Mouse (Mus musculus) limb, embryonic 12.5 days (tissue): ENCODE data around the gene Gm43951. TPM values are rescaled to one million over a fixed set of nuclear protein-coding genes. Genes with fewer than 3 reads are reported as not detected.
A peak's percentile ranks its signal among the peaks of the same experiment; 100 is the strongest.

Experiments used
- ATAC-seq: fragments of 200-750 bp; cut with Nextera tagmentation; 2 replicates; pipeline ENCODE4 v1.8.0; 2017; ENCODE audit warnings: low read depth, moderate TSS enrichment; ENCODE audit not compliant: insufficient number of reproducible peaks, insufficient read depth, low FRiP score, low TSS enrichment
- H3K27ac ChIP-seq: fragments of 300-500 bp; sonication (generic); 2 replicates; pipeline ENCODE4 v1.5.1; 2016; ENCODE audit warnings: mild to moderate bottlenecking, moderate library complexity
- H3K27me3 ChIP-seq: fragments of 300-500 bp; sonication (generic); 2 replicates; pipeline ENCODE4 v1.6.1; 2016; ENCODE audit warnings: mild to moderate bottlenecking, moderate library complexity
- H3K36me3 ChIP-seq: fragments of 300-500 bp; sonication (generic); 2 replicates; pipeline ENCODE4 v1.6.1; 2016; ENCODE audit warnings: mild to moderate bottlenecking, moderate library complexity
- H3K4me1 ChIP-seq: fragments of 300-500 bp; sonication (generic); replicated peaks from 2 replicates; pipeline ENCODE4 v1.6.1; 2016
- H3K4me2 ChIP-seq: fragments of 300-500 bp; sonication (generic); 2 replicates; pipeline ENCODE4 v1.6.1; 2016; ENCODE audit warnings: mild to moderate bottlenecking, moderate library complexity
- H3K4me3 ChIP-seq: fragments of 300-500 bp; sonication (generic); replicated peaks from 2 replicates; pipeline ENCODE4 v1.5.1; 2016; ENCODE audit warnings: mild to moderate bottlenecking
- H3K9ac ChIP-seq: fragments of 300-500 bp; sonication (generic); replicated peaks from 2 replicates; pipeline ENCODE4 v1.6.1; 2016; ENCODE audit warnings: mild to moderate bottlenecking, moderate library complexity
- H3K9me3 ChIP-seq: fragments of 300-500 bp; sonication (generic); 2 replicates; pipeline ENCODE4 v1.6.1; 2016; ENCODE audit warnings: mild to moderate bottlenecking, moderate library complexity
- WGBS: fragments of 180-500 bp; shearing (Covaris S2); methylation state at CpG from one replicate; pipeline ENCODE4 v1.1.7; 2016; 5-methylcytosine and 5-hydroxymethylcytosine counted together
- polyA plus RNA-seq: library from polyadenylated mRNA; unstranded; fragments of >200 nt; fragmentation: Nextera tagmentation; extraction: Ambion mirVana; gene quantifications from 2 replicates; pipeline ENCODE4 v1.2.1, GENCODE M21; 2016

The Gm43951 gene
- polyA plus RNA-seq, 1 experiment from 2014 or later: 0.81 TPM

DNA sequence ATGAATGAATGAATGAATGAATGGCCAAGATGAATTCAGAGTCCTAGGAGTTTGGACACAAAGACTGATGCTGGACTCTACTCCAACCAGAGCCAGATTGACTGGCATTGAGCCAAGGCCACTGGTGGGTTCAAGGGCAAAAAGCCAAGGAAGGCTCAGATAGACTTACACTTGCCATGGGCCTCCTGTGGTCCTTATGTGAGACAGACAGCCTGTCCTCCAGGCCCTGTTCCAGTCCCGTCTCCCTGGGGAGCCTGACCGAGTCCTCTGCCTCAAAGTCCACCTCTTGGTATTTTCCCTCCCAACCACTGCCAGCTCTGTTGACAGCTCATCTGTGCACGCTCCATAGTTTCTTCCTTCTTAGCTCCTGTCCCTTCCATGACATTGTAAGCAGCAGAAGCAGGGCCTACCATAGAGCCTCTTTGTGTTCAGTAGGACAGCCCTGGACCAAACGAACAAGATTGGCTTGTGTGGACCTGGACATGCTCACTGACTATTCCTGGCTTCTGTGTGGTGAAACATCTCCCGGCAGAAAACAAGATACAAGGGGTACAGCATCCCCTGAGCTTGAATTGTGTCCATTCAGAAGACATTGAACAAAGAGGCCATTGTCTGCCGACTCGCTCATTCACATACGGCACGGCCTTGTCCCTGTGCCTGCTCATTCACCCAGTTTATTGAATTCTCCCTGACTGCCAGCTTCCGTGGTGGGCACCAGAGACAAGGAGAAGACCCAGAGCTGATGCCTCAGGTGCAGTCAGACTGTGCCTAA is 19.6 kb upstream of the Gm43951 start:
- no peaks in the 10 kb centered on the region for H3K36me3 ChIP-seq
- H3K9me3 ChIP-seq: no peaks in the 10 kb centered on the region
- H3K4me3 ChIP-seq: no peak overlapping the region
- 85% methylated on average over 10 of the region's 10 CpGs for WGBS
- ATAC-seq: no peak
- no peak overlapping the region for H3K27ac ChIP-seq
- H3K4me1 ChIP-seq: no peaks in the 10 kb centered on the region
- no peaks in the 10 kb centered on the region for H3K27me3 ChIP-seq
- no peak overlapping the region for H3K4me2 ChIP-seq
- no peak overlapping the region for H3K9ac ChIP-seq

DNA sequence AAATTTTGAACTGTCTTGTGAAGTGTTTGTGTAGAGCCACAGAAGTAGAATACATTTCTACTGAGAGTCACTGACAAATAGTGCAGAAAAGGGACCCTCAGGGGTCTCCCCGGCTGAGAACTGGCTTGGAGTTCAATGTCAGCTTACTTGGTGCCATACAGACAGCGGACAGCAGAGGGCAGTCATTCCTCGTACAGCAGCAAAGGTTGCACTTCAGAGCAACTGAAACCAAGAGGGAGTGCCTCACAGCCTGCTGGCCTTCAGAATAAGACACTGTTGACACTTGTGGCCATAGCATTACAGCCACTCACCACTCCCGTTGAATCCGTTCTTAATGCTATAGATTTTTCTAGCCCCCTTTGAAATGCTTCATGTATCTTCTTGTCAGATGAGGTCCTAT is 18.2 kb upstream of the Gm43951 start:
- Histone ChIP-seq H3K4me3 (no peak overlapping the region), H3K4me2 (no peak overlapping the region), H3K9me3 (no peaks in the 10 kb centered on the region), H3K36me3 (no peaks in the 10 kb centered on the region), H3K9ac (no peak overlapping the region), H3K27me3 (no peaks in the 10 kb centered on the region), H3K27ac (no peak overlapping the region), H3K4me1 (no peaks in the 10 kb centered on the region)
- no peak for ATAC-seq
- 19% methylated on average over 5 of the region's 5 CpGs for WGBS

DNA sequence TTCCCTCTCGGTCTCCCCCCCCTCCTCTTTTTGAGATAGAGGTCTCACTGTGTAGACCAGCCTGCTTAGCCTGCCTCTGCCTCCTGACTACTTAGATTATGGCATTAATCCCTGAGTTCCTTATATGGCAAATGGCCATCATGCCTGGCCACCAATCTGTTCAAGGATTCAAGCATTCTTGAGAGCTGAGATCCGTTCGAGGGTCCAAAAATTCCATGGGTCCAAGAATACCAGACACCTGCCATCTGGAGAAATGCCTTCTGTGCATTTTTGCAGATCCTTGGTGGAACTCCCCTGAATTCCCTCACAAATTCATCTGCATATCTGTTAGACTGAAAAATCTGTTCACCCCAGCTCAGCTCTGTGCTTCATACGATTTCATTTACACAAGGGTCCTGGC is 16.8 kb upstream of the Gm43951 start:
- no peak overlapping the region for H3K27ac ChIP-seq
- no peaks in the 10 kb centered on the region for H3K27me3 ChIP-seq
- H3K4me1 ChIP-seq: no peaks in the 10 kb centered on the region
- no peak overlapping the region for H3K4me3 ChIP-seq
- H3K4me2 ChIP-seq: no peak overlapping the region
- H3K9me3 ChIP-seq: no peaks in the 10 kb centered on the region
- WGBS: 81% methylated on average over 4 of the region's 4 CpGs
- H3K36me3 ChIP-seq: no peaks in the 10 kb centered on the region
- no peak for ATAC-seq
- no peak overlapping the region for H3K9ac ChIP-seq

DNA sequence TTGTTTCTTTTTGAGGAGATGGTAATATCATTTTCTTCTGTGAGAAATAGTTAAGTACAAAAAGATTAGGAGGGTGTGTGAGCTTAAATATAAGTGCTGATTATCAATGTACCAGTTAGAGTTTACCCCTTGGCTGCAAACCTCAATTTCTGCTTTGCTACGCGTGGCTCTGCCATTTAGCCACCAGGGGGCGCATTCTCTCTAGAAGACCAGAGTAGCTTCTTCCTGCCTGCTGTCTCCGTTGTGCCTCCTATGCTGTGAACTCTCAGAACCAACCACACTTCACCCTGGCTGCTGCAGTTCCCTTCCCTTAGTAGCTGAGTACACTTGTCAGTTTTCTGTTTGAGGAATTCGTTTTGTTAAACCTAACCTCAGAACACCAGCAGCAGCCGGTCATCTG is 14.6 kb upstream of the Gm43951 start:
- Histone ChIP-seq H3K27me3 (no peaks in the 10 kb centered on the region), H3K4me3 (no peak overlapping the region), H3K9ac (no peak overlapping the region), H3K27ac (no peak overlapping the region), H3K4me2 (no peak overlapping the region), H3K36me3 (no peaks in the 10 kb centered on the region), H3K4me1 (peaks cover 6% of the 10 kb centered on the region; the same call in 1 of the 2 replicates), H3K9me3 (no peaks in the 10 kb centered on the region)
- no peak for ATAC-seq
- WGBS: 17% methylated on average over 6 of the region's 6 CpGs

- H3K9me3 ChIP-seq: no peaks in the 10 kb centered on the region
- peaks cover 3% of the 10 kb centered on the region; the same call in 1 of the 2 replicates for H3K36me3 ChIP-seq
- WGBS: 91% methylated on average over 5 of the region's 5 CpGs
- H3K27me3 ChIP-seq: no peaks in the 10 kb centered on the region
- H3K9ac ChIP-seq: no peak overlapping the region
- no peak overlapping the region for H3K4me2 ChIP-seq
- H3K4me3 ChIP-seq: no peak overlapping the region
- H3K27ac ChIP-seq: no peak overlapping the region
- peaks cover 12% of the 10 kb centered on the region for H3K4me1 ChIP-seq
- ATAC-seq: no peak
These were observed 10.5 kb upstream of the Gm43951 start for GRCm38 (mm10) chr11:72217116-72217515.

- 4% methylated on average over 29 of the region's 29 CpGs for WGBS
- ATAC-seq: peak; percentile 60
- H3K4me1 ChIP-seq: peaks cover 12% of the 10 kb centered on the region
These were observed 8.8 kb upstream of the Gm43951 start, which contains the start of gene Med31 for GRCm38 (mm10) chr11:72215410-72215797. Gene Med31 (minus strand): TSS chr11:72215592.

DNA sequence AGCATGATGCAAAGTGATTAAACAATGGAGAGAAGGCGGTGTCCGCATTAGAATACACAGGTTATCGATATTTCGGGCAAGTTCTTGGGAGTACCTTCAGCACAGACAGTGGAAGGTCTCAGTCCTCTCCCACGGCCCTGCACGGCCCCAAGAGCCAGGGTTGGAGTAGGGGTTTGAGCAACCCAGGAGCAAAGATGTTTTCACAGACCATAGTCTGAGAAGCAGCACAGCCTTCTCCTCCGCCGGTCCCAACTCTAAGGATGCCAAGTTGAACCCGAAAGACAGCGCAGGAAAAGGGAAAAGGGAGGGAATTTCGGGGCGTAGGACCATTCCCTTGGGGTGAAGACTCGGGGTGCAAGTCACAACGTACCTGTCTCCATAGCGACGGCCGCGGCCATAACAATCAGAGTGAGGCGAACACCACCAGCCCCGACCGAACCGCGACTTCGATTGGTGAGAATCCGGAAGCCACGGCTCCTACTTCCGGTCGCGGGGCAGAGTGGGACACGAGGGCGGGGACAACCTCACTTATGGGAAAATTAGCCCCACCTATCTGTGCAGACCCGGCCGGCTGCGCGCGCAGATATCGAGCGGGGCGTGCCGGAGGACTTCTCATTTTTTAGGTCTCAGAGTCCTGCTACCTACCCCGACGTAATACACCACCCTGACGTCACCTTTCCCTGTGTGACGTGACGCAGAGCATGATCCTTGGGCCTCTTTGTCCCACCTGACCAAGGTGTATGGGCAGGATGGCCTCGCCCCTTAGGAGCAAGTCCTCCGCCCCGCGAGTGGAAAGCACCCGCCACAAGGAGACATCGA is 8.2 kb upstream of the Gm43951 start:
- Histone ChIP-seq H3K9me3 (no peaks in the 10 kb centered on the region), H3K4me3 (peak overlapping the region; percentile 66), H3K9ac (peak overlapping the region; percentile 76), H3K27me3 (no peaks in the 10 kb centered on the region), H3K27ac (peak overlapping the region; percentile 60), H3K36me3 (peaks cover 25% of the 10 kb centered on the region), H3K4me1 (peaks cover 12% of the 10 kb centered on the region), H3K4me2 (peak overlapping the region; percentile 88)
- peak; percentile 92 for ATAC-seq
- WGBS: 2% methylated on average over 51 of the region's 51 CpGs

More at GRCm38 (mm10) chr11:72215410-72215797, 8.8 kb upstream of the Gm43951 start, which contains the start of gene Med31:
- Histone ChIP-seq H3K4me2 (peak within 1 kb of the TSS; percentile 88), H3K9me3 (no peaks in the 10 kb centered on the region), H3K4me3 (peak within 1 kb of the TSS; percentile 66), H3K9ac (peak within 1 kb of the TSS; percentile 76), H3K27ac (peak within 1 kb of the TSS; percentile 60), H3K27me3 (no peaks in the 10 kb centered on the region), H3K36me3 (peaks cover 19% of the 10 kb centered on the region)

- no peak for ATAC-seq
- peaks cover 29% of the 10 kb centered on the region for H3K36me3 ChIP-seq
- peak overlapping the region; percentile 80 for H3K4me3 ChIP-seq
- peak overlapping the region; percentile 90 for H3K4me2 ChIP-seq
- peaks cover 15% of the 10 kb centered on the region for H3K4me1 ChIP-seq
- no peaks in the 10 kb centered on the region for H3K27me3 ChIP-seq
- H3K9ac ChIP-seq: peak overlapping the region; percentile 79
- peak overlapping the region; percentile 86; the same call in 1 of the 2 replicates for H3K27ac ChIP-seq
- H3K9me3 ChIP-seq: no peaks in the 10 kb centered on the region
- 20% methylated on average over 17 of the region's 17 CpGs for WGBS
These were observed 1.3 kb upstream of the Gm43951 start for GRCm38 (mm10) chr11:72207834-72208377.

GRCm38 (mm10) chr11:72207204-72207833 is 679 bp upstream of the Gm43951 start, which contains the start of the genes 4933427D14Rik and Txndc17:
Gene 4933427D14Rik (minus strand): TSS chr11:72207459.
Gene Txndc17 (plus strand): TSS chr11:72207547.
- Histone ChIP-seq H3K4me3 (peak within 1 kb of the TSS; percentile 80), H3K4me1 (peaks cover 15% of the 10 kb centered on the region), H3K9ac (peak within 1 kb of the TSS; percentile 79), H3K27me3 (no peaks in the 10 kb centered on the region), H3K36me3 (peaks cover 28% of the 10 kb centered on the region), H3K27ac (peak within 1 kb of the TSS; percentile 86), H3K4me2 (peak within 1 kb of the TSS; percentile 90), H3K9me3 (no peaks in the 10 kb centered on the region)
- WGBS: under 1% methylated on average over 42 of the region's 42 CpGs
- ATAC-seq: peak; percentile 93

- H3K9ac ChIP-seq: no peak overlapping the region
- H3K4me1 ChIP-seq: peaks cover 15% of the 10 kb centered on the region
- no peaks in the 10 kb centered on the region for H3K9me3 ChIP-seq
- peak overlapping the region; percentile 90 for H3K4me2 ChIP-seq
- WGBS: 91% methylated on average over 6 of the region's 6 CpGs
- peak overlapping the region; percentile 80; the same call in 1 of the 2 replicates for H3K4me3 ChIP-seq
- peaks cover 28% of the 10 kb centered on the region for H3K36me3 ChIP-seq
- H3K27me3 ChIP-seq: no peaks in the 10 kb centered on the region
- no peak overlapping the region for H3K27ac ChIP-seq
- no peak for ATAC-seq
These were observed 1.4 kb downstream of the Gm43951 start for GRCm38 (mm10) chr11:72205256-72205655.
